Mouse (Mus musculus) left cerebral cortex, postnatal 4 days (tissue): ENCODE data around the gene Pde11a. TPM values are rescaled to one million over a fixed set of nuclear protein-coding genes. Genes with fewer than 3 reads are reported as not detected.
A peak's percentile ranks its signal among the peaks of the same experiment; 100 is the strongest.

ENCODE experiments used
- DNase-seq: peaks from one replicate; pipeline ENCODE4 v3.0.0-alpha.2; 2022
- intact Hi-C: fragments of 180-260 bp; cut with DNase I; formaldehyde crosslinking; loops from one replicate; pipeline ENCODE4 v1.15.1; 2025
- total RNA-seq, 2 experiments: library from RNA; stranded (reverse); gene quantifications; 2 replicates each; pipeline ENCODE4 v1.2.3; 2021

Pde11a gene
- total RNA-seq, 2 experiments from 2014 or later: 1.4 to 2.2 TPM

DNA sequence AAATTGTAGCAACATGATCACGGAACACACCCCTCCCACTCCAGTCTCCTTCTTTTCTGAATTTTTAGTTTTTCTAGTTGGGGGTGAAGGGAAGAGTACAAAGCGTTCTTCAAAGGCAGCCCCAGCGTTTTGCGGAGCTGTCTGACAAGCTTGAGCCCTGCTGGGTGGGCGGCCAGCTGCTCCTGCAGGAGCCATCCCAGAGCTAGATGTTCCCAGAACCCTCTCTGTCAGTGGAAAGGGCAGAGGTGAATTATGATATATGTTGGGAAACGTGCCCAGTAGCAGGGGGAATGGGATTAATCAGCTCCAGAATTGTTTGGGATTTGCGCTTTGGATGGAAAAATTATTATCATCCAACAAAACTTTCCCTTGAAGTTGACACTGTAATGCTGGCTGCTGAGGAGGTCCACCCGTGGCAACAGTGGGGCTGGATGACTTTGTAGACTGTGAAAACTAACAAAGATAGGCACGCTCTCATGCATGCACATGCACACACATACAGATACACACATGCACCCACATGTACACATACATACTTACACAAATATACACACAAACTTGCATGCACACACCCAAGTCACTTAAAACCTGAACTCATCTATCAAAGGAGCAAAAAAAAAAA, 238.7 kb downstream of the Pde11a start:
- intact Hi-C loops: loop anchor here (10.0 kb wide), 2 partner anchors 495 to 1405 kb away; partner anchors contain the start of genes Hoxd10 and Hoxd9
- DNase-seq: no peak

- intact Hi-C loops: no loop called here
- DNase-seq: no peak
These were observed 240.2 kb downstream of the Pde11a start for GRCm38 (mm10) chr2:76098381-76098780.

GRCm38 (mm10) chr2:76097847-76098246, 240.7 kb downstream of the Pde11a start:
- intact Hi-C loops: no loop called here
- no peak for DNase-seq

DNA sequence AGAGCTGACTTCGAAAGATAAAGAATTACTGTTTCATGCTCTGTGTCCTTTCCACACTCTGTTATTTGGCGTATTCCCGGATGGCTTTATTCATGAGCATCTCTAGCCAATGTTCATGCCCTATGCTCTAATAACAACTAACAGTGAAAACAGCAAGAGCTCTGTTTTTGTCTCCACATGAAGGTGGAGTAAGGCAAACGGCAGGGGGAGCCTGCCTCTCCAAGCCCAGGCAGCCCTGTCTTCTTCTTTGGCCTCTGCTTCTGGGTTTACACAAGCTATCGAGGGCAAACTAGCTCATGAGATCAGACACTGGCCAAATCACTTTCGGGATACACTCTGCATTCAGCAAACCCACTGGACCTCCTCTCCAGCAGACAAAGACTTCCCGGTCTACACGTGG, 241.3 kb downstream of the Pde11a start:
- no peak for DNase-seq
- intact Hi-C loops: no loop called here

DNA sequence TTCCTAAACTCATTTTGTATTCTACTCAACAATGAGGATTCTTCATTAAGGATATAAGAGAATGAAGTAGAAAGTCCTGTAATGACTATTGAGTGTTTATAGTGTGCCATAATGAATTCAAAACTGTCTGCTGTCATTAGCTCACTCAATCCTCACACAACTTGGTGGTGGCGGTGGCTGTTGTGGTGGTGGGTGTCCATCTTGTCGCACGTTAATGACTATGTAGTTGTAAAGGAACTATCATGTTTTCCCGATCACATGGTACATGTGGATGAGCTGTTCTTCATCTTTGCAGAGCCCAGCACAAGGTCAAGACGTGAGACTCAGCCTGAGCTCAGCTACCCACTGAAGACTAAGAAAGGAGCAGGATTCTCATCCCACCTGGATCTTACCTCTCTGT, 242.7 kb downstream of the Pde11a start:
- intact Hi-C loops: no loop called here

GRCm38 (mm10) chr2:76090506-76090905, 248.1 kb downstream of the Pde11a start:
- no peak for DNase-seq
- intact Hi-C loops: no loop called here

More for the DNA sequence above, 242.7 kb downstream of the Pde11a start:
- DNase-seq: no peak

- intact Hi-C loops: no loop called here
- no peak for DNase-seq
These were observed 249.7 kb downstream of the Pde11a start for GRCm38 (mm10) chr2:76088844-76089243.

- intact Hi-C loops: no loop called here
- peak; percentile 44 for DNase-seq
These were observed 250.2 kb downstream of the Pde11a start for GRCm38 (mm10) chr2:76088413-76088812.

GRCm38 (mm10) chr2:76087170-76087569, 251.4 kb downstream of the Pde11a start:
- intact Hi-C loops: no loop called here
- peak; percentile 68 for DNase-seq

DNA sequence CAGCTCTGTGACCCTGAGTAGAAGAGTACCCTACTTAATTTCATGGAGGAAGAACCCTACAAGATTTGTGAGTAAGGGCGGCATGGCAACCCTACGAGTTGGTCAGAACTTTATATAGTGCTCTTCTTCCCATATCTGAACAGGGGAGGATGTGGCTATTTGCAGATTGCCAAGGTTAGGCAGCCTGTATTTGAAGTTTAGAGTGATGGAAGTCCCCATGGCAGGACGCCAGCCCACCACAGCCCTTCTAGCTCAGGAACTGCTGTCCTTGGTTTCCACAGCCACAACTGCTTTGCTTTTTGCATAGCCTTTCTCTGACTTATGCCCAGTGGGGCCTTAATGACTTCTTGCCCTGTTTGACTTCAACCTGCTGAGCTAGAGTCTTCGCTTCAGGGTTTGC, 253.6 kb downstream of the Pde11a start:
- no peak for DNase-seq
- intact Hi-C loops: no loop called here

DNA sequence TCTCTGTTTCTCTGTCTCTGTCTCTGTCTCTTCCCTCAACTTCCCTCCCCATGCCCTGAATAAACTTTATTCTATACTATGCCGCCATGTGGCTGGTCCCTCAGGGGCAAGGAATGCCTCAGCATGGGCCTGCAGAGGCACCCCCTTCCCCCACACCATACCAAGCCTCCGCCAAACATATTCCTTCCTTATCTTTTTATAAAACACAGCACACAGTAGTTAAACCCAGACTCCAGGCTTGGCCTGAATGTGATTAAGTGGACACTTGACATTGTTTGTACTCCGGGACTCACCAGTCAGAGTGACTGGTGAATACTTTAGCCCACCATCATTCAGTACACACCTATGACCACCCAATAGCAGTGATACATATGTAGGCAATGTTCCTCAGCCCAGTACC, 254.7 kb downstream of the Pde11a start:
- intact Hi-C loops: no loop called here

DNA sequence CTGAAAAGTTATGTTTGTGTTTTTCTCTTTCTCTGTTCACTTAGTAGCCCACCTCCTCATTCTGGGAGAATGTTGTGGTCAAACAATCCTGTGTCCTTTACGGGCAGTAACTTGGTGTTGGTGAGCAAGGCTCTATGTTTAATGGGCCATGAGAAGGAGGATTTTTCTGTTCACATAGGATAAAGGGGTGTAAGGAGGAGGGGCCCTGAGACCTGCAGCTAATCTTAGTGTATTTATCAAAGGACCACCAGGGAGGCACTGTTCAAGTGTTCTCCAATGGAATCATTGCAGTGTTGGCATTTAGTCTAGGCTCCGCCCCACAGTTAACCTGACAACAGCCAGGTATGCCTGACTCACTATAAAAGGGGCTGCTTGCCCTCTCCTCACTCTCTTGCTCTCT, 255.2 kb downstream of the Pde11a start:
- intact Hi-C loops: no loop called here
- no peak for DNase-seq

More for the DNA sequence above, 254.7 kb downstream of the Pde11a start:
- DNase-seq: no peak

GRCm38 (mm10) chr2:76081991-76082390, 256.6 kb downstream of the Pde11a start:
- DNase-seq: no peak
- intact Hi-C loops: no loop called here

DNA sequence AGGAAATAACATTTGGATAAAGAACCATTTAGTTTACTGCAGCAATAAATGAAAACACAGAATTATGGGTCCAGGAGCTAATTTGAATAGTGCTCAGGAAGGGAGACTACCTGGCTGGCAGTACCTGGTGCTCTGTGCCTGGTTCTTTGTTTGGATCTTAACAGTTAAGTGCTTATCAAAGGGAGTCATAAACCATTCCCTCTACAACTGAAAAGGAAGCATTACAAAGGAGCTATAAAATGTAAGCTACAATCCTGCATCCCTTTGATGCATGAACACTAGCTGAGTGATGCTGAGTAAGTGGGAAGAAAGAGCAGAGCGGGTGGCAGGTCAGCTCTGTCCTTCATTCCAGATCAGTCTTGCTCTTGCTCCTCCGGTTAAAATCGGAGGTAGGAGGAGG, 258.0 kb downstream of the Pde11a start:
- no peak for DNase-seq
- intact Hi-C loops: no loop called here

DNA sequence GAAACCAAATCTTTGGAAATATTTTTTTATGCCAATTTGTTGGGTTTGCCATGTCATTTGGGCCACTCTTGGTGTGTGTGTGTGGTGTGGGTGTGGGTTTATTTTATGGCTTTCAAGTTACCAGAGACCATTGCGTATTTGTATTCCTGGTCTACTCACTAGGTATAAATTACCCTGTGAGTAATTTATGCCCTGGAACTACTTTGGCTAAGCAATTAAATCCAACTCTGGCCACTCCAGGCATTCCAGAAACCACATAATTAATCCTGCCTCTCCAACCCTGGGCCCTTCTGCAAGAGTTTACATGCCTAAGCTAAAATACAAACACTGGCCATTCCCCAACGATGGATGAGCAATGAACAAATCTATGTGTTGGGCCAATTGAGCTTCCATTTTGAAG, 261.7 kb downstream of the Pde11a start:
- intact Hi-C loops: no loop called here
- no peak for DNase-seq

GRCm38 (mm10) chr2:76076047-76076446, 262.5 kb downstream of the Pde11a start:
- no peak for DNase-seq
- intact Hi-C loops: no loop called here

DNA sequence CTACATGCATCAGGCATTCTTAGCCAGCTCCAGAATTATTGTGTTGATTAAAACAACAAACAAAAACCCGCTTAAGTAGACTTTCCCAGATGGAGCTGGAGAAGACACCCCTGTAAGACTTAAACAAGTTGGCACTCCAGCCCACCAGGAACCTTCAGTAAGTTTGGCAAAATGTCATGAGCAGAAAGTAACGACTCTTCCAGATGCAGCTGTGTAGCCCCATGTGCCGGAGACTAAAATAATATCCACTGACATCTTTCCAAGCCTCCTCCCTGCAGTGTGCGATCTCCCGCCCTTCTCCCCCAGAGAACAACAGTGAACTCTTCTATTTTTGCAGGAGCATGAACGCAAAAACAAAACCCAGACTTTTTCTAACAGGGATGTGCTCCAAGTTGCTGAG, 265.5 kb downstream of the Pde11a start:
- intact Hi-C loops: no loop called here
- no peak for DNase-seq

GRCm38 (mm10) chr2:76070432-76071306, 267.9 kb downstream of the Pde11a start:
- peak; percentile 70 for DNase-seq
- intact Hi-C loops: loop anchor here (2.0 kb wide), 1 partner anchor 86 kb away; no protein-coding TSS in a partner anchor

DNA sequence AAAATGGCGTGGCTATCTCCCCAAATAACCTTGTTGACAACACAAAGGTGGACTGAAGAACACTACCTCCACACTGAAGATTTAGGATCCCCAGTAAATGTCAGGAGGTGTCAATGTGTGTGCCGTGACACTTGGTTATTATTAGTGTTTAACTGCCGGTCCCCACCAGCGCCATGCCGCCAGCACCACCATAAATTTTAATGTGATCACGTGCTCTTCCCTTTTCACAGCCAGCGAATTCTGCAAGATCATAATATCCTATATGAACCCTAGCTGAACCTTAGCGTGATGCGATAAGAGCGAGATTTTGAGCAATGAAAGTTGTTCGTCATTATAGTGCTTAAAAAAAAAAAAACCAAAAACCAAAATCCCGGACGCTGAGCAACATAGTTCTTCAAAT, 269.3 kb downstream of the Pde11a start:
- intact Hi-C loops: loop anchor here (10.0 kb wide), 1 partner anchor 464 kb away; no protein-coding TSS in a partner anchor
- no peak for DNase-seq

DNA sequence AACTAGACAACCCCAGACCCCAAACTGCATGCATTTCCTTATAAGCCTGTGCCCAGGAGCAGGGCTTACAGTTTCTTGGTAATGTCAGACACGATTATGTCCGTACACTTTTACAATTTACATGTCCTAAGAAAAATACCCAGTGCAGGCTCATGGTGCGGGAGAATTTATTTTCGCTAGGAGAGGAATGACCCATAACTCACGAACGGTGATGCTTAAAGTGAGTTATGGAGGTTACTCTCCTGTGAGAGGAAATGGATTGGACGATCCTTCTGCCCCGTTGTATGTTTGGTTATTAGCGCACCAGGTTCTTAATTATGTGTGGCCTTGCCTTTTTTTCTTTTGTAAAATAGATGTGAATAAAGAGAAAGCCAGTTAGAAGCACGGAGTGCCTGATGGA, 270.4 kb downstream of the Pde11a start:
- intact Hi-C loops: loop anchor here (10.0 kb wide), 1 partner anchor 463 kb away; no protein-coding TSS in a partner anchor
- no peak for DNase-seq

DNA sequence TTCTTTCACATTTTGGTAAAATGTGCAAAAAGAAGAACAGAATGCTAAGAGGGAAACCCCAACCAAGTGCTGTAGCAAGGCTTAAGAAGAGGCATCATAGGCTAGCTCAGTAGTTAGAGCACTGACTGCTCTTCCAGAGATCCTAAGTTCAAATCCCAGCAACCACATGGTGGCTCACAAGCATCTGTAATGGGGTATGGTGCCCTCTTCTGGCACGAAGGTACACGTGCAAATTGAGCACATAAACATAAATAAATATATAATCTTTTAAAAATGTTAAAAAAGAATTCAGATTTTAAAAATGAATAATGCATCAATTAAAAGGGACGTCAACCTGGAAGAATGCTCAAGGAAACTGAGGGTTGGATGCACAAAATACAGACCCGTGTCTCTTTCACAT, 271.4 kb downstream of the Pde11a start:
- DNase-seq: peak; percentile 13
- intact Hi-C loops: loop anchor here (10.0 kb wide), 1 partner anchor 462 kb away; no protein-coding TSS in a partner anchor

GRCm38 (mm10) chr2:76065292-76065691, 273.3 kb downstream of the Pde11a start:
- DNase-seq: no peak
- intact Hi-C loops: loop anchor here (10.0 kb wide), 1 partner anchor 460 kb away; no protein-coding TSS in a partner anchor
